In genomic region chr1:156617811-156618210, GRCm38 (mm10) we compare ENCODE assay signal across 17 mouse cellular contexts. TPM values are rescaled to one million over a fixed set of nuclear protein-coding genes. Genes with fewer than 3 reads are reported as not detected.
DNase-seq lines count a peak whose midpoint lies in the region; ATAC-seq and TF ChIP-seq lines count a peak whose summit lies in the region.
"Had no signal": no experiment of that assay in that cellular context is flagged by ENCODE, and none has a peak within 500 bp of the region (broad histone marks: within the 10 kb centered on the region; RNA-seq: fewer than 3 reads in every experiment).

No protein-coding gene starts in this region.

- no peak for TF ChIP-seq RAD21 in CH12.LX (IDR thresholded peaks at IDR 0.05; ENCODE audit: low read depth, low read length)

- WGBS in heart, embryonic 12.5 days: 63% methylated on average over 4 of the region's 4 CpGs
- 44% methylated on average over 4 of the region's 4 CpGs for WGBS in heart, embryonic 11.5 days (ENCODE audit: insufficient replicate concordance)
- 50% methylated on average over 4 of the region's 4 CpGs for WGBS in lung, embryonic 15.5 days
- 21% methylated on average over 4 of the region's 4 CpGs for WGBS in liver, embryonic 16.5 days (ENCODE audit: insufficient replicate concordance)

- H3K27me3 ChIP-seq in heart, embryonic 12.5 days (replicated peaks): no peaks in the 10 kb centered on the region
- no peaks in the 10 kb centered on the region for H3K27me3 ChIP-seq in heart, embryonic 11.5 days (ENCODE audit: control insufficient read depth, insufficient read depth, low read length)
- H3K27me3 ChIP-seq in lung, embryonic 15.5 days: no peaks in the 10 kb centered on the region
- H3K27me3 ChIP-seq in CH12.LX (replicated peaks): no peaks in the 10 kb centered on the region
- no peaks in the 10 kb centered on the region for H3K27me3 ChIP-seq in liver, embryonic 16.5 days (ENCODE audit: control insufficient read depth, insufficient read depth, low read depth, low read length)
- H3K27me3 ChIP-seq: hindbrain, embryonic 12.5 days; neural tube, embryonic 15.5 days had no signal

- no peak for DNase-seq in lung, postnatal 25 days (ENCODE audit: low spot score)
- DNase-seq in CH12.LX (ENCODE audit: extremely low read depth): no peak
- DNase-seq in left cerebral cortex, adult 8-10 months (ENCODE audit: low spot score in 2 of 2): no peak
- no peak for DNase-seq in urinary bladder, adult 2 months (ENCODE audit: low spot score)
- DNase-seq: cerebellum, adult 11-12 months; gastrocnemius, postnatal 25 days; kidney, adult 11 months; kidney, postnatal 36 days; lung, postnatal 36 days had no signal

- H3K36me3 ChIP-seq in heart, embryonic 12.5 days: peaks cover 4% of the 10 kb centered on the region
- no peaks in the 10 kb centered on the region for H3K36me3 ChIP-seq in heart, embryonic 11.5 days (ENCODE audit: control insufficient read depth, insufficient read depth, low read length)
- H3K36me3 ChIP-seq in lung, embryonic 15.5 days: peaks cover 4% of the 10 kb centered on the region; the same call in 1 of the 2 replicates
- peaks cover 3 to 15% of the 10 kb centered on the region in 2 experiments for H3K36me3 ChIP-seq in CH12.LX (replicated peaks in 1 of 2; ENCODE audit: control insufficient read depth in 1 of 2, insufficient read depth in 1 of 2, low read length in 1 of 2)
- no peaks in the 10 kb centered on the region for H3K36me3 ChIP-seq in liver, embryonic 16.5 days (ENCODE audit: control insufficient read depth, insufficient read depth)

- no peak for TF ChIP-seq POLR2A in CH12.LX (IDR thresholded peaks at IDR 0.05; ENCODE audit: low read depth, low read length)

- H3K27ac ChIP-seq in heart, embryonic 12.5 days (ENCODE audit: poor library complexity, severe bottlenecking): peak overlapping the region; percentile 78; the same call in 1 of the 2 replicates
- no peak overlapping the region for H3K27ac ChIP-seq in heart, embryonic 11.5 days (ENCODE audit: low read depth, low read length)
- no peak overlapping the region for H3K27ac ChIP-seq in lung, embryonic 15.5 days
- no peak overlapping the region for H3K27ac ChIP-seq in CH12.LX (ENCODE audit: insufficient read depth, low read depth)
- H3K27ac ChIP-seq in liver, embryonic 16.5 days (ENCODE audit: low read length): peak overlapping the region; percentile 25; the same call in 1 of the 2 replicates
- H3K27ac ChIP-seq: hindbrain, embryonic 12.5 days had no signal

- dilution Hi-C loops in CH12.LX (cut with MboI; ENCODE audit: extremely low pct_ligation_motif_present, extremely low pct_unique_long_range_greater_than_20kb, low sequenced_read_pairs): no loop called here

- no peak overlapping the region for H3K4me3 ChIP-seq in heart, embryonic 12.5 days
- no peak overlapping the region for H3K4me3 ChIP-seq in heart, embryonic 11.5 days (ENCODE audit: low read depth, low read length)
- H3K4me3 ChIP-seq in lung, embryonic 15.5 days: no peak overlapping the region
- peak overlapping the region; percentile 35 to 78 (median 54) for H3K4me3 ChIP-seq in CH12.LX (replicated peaks in 1 of 3; ENCODE audit: low read depth in 2 of 3, low read length in 2 of 3, poor library complexity in 1 of 3)
- no peak overlapping the region for H3K4me3 ChIP-seq in liver, embryonic 16.5 days (ENCODE audit: low read depth, low read length)
- H3K4me3 ChIP-seq: hindbrain, embryonic 12.5 days; neural tube, embryonic 15.5 days had no signal

- H3K4me1 ChIP-seq in heart, embryonic 12.5 days (replicated peaks): peaks cover 54% of the 10 kb centered on the region
- peaks cover 31% of the 10 kb centered on the region for H3K4me1 ChIP-seq in heart, embryonic 11.5 days (ENCODE audit: control insufficient read depth, insufficient read depth, low read length)
- H3K4me1 ChIP-seq in lung, embryonic 15.5 days: peaks cover 44% of the 10 kb centered on the region
- peaks cover 29 to 59% of the 10 kb centered on the region in 2 experiments for H3K4me1 ChIP-seq in CH12.LX (ENCODE audit: control insufficient read depth in 1 of 2, insufficient read depth in 2 of 2)
- peaks cover 33% of the 10 kb centered on the region for H3K4me1 ChIP-seq in liver, embryonic 16.5 days (ENCODE audit: control insufficient read depth, low read depth, low read length)

- peaks cover 54% of the 10 kb centered on the region for H3K79me2 ChIP-seq in CH12.LX (replicated peaks; ENCODE audit: control insufficient read depth, extremely low read depth, insufficient read depth, poor library complexity, severe bottlenecking)

- no peak for TF ChIP-seq EP300 in CH12.LX (IDR thresholded peaks at IDR 0.05; ENCODE audit: low read length)

- no peak for ATAC-seq in heart, embryonic 12.5 days (ENCODE audit: insufficient number of reproducible peaks, low FRiP score)
- ATAC-seq in heart, embryonic 11.5 days (replicated peaks; ENCODE audit: insufficient number of reproducible peaks, low FRiP score, low TSS enrichment): no peak
- no peak for ATAC-seq in lung, embryonic 15.5 days (ENCODE audit: borderline replicate concordance, extremely low read depth, low FRiP score, low TSS enrichment)
- ATAC-seq in liver, embryonic 16.5 days (ENCODE audit: low read depth): no peak
- ATAC-seq: activated CD4-positive, CD25-positive, alpha-beta regulatory T cell, adult 4 months had no signal

- in situ Hi-C loops in CH12.LX (cut with MboI; ENCODE audit: low pct_ligation_motif_present, low pct_unique_long_range_greater_than_20kb, low sequenced_read_pairs): no loop called here

- H3K4me2 ChIP-seq in heart, embryonic 12.5 days: peak overlapping the region; percentile 41
- H3K4me2 ChIP-seq in heart, embryonic 11.5 days: no peak overlapping the region; the same call in 1 of the 2 replicates
- peak overlapping the region; percentile 18; the same call in 1 of the 2 replicates for H3K4me2 ChIP-seq in lung, embryonic 15.5 days
- peak overlapping the region; percentile 80 for H3K4me2 ChIP-seq in CH12.LX (ENCODE audit: insufficient read depth, low read depth, poor library complexity, severe bottlenecking)
- 0 out of 2 replicates have a peak overlapping the region, but pooled peaks have one; percentile 51 for H3K4me2 ChIP-seq in liver, embryonic 16.5 days (ENCODE audit: low read depth, low read length)
- H3K4me2 ChIP-seq: hindbrain, embryonic 12.5 days had no signal

- TF ChIP-seq CTCF in CH12.LX (conservative IDR thresholded peaks at IDR 0.05 in 1 of 2, IDR thresholded peaks at IDR 0.05 in 1 of 2; ENCODE audit: low read depth in 2 of 2, low read length in 2 of 2): no peak

- no peak overlapping the region for H3K9ac ChIP-seq in heart, embryonic 12.5 days
- no peak overlapping the region for H3K9ac ChIP-seq in heart, embryonic 11.5 days (ENCODE audit: low read depth, low read length)
- H3K9ac ChIP-seq in lung, embryonic 15.5 days: no peak overlapping the region
- 0 out of 2 replicates have a peak overlapping the region, but pooled peaks have one; percentile 38 for H3K9ac ChIP-seq in CH12.LX (ENCODE audit: insufficient read depth, low read depth)
- H3K9ac ChIP-seq in liver, embryonic 16.5 days (ENCODE audit: low read depth, low read length): no peak overlapping the region
- H3K9ac ChIP-seq: hindbrain, embryonic 12.5 days; neural tube, embryonic 15.5 days had no signal

- H3K9me3 ChIP-seq in heart, embryonic 12.5 days (replicated peaks): no peaks in the 10 kb centered on the region
- H3K9me3 ChIP-seq in heart, embryonic 11.5 days (replicated peaks; ENCODE audit: control insufficient read depth, low read length): no peaks in the 10 kb centered on the region
- H3K9me3 ChIP-seq in lung, embryonic 15.5 days: no peaks in the 10 kb centered on the region
- H3K9me3 ChIP-seq in CH12.LX (replicated peaks; ENCODE audit: low read length): no peaks in the 10 kb centered on the region
- H3K9me3 ChIP-seq in liver, embryonic 16.5 days (replicated peaks; ENCODE audit: control insufficient read depth, low read length): no peaks in the 10 kb centered on the region
- H3K9me3 ChIP-seq: hindbrain, embryonic 12.5 days; neural tube, embryonic 15.5 days had no signal

TF ChIP-seq in CH12.LX, 34 proteins besides CTCF, POLR2A, EP300 and RAD21:
- TF ChIP-seq SIN3A (IDR thresholded peaks at IDR 0.05; ENCODE audit: low read length): 0 out of 2 replicates have a peak, but pooled peaks have one; percentile 12
- TF ChIP-seq ZKSCAN1 (IDR thresholded peaks at IDR 0.05; ENCODE audit: borderline replicate concordance, low read depth, low read length): no peak

RNA-seq across cellular contexts. Expression of gene Tor3a, which starts 56.3 kb away (rescaled TPM):
- 4.5 and 5.4 TPM in 2 replicates for polyA plus RNA-seq in heart, embryonic 12.5 days (2016; fragmentation: Nextera tagmentation; extraction: Ambion mirVana)
- polyA plus RNA-seq in heart, embryonic 11.5 days (2014; fragmentation: Nextera tagmentation; extraction: Ambion mirVana): 4.5 and 5.5 TPM in 2 replicates
- polyA plus RNA-seq in lung, embryonic 15.5 days (2015; fragmentation: Nextera tagmentation; extraction: Ambion mirVana): 12.1 and 12.3 TPM in 2 replicates
- total RNA-seq in CH12.LX (2012; rRNA removed): 37.2 and 37.6 TPM in 2 replicates
- total RNA-seq in CH12.LX (2014; rRNA removed): 50.5 and 53.8 TPM in 2 replicates
- polyA plus RNA-seq in CH12.LX (2012; ENCODE audit: insufficient read length, low read depth): 85.7 and 88.6 TPM in 2 replicates
- 3.7 and 3.9 TPM in 2 replicates for polyA plus RNA-seq in liver, embryonic 16.5 days (2015; fragmentation: Nextera tagmentation; extraction: Ambion mirVana)
- 1 to 10 TPM; 5.8 to 8.1 (median 7.8) TPM for total RNA-seq in left cerebral cortex, adult 8-10 months (2022)
- 21.3 and 24.3 TPM in 2 replicates for polyA plus RNA-seq in urinary bladder, adult 2 months (2012; rRNA removed)
- polyA plus RNA-seq: erythroblast, embryonic 14.5 days had no signal

RNA-seq across cellular contexts. Expression of gene Abl2, which starts 59.2 kb away (rescaled TPM):
- polyA plus RNA-seq in heart, embryonic 12.5 days (2016; fragmentation: Nextera tagmentation; extraction: Ambion mirVana): 4.1 and 5.0 TPM in 2 replicates
- polyA plus RNA-seq in heart, embryonic 11.5 days (2014; fragmentation: Nextera tagmentation; extraction: Ambion mirVana): 3.5 and 5.2 TPM in 2 replicates
- polyA plus RNA-seq in lung, embryonic 15.5 days (2015; fragmentation: Nextera tagmentation; extraction: Ambion mirVana): 3.2 and 3.9 TPM in 2 replicates
- total RNA-seq in CH12.LX (2012; rRNA removed) (15.5 and 18.8 TPM in 2 replicates), CH12.LX (2014; rRNA removed) (9.8 and 10.0 TPM in 2 replicates)
- 18.4 and 19.8 TPM in 2 replicates for polyA plus RNA-seq in CH12.LX (2012; ENCODE audit: insufficient read length, low read depth)
- 0.79 and 0.87 TPM in 2 replicates for polyA plus RNA-seq in liver, embryonic 16.5 days (2015; fragmentation: Nextera tagmentation; extraction: Ambion mirVana)
- total RNA-seq in left cerebral cortex, adult 8-10 months (2022): 10 to 100 TPM; 58.0 to 62.1 (median 60.6) TPM
- polyA plus RNA-seq in urinary bladder, adult 2 months (2012; rRNA removed): 7.0 and 9.0 TPM in 2 replicates

Comparison
In these comparisons a context has a peak if more than half of its experiments do, and no peak if none do; other contexts are left out.
1. H3K27ac ChIP-seq: peak in heart, embryonic 12.5 days (single experiment) and liver, embryonic 16.5 days (single experiment); none in heart, embryonic 11.5 days (single experiment), lung, embryonic 15.5 days (single experiment) and CH12.LX (single experiment).
2. H3K4me3 ChIP-seq: peak in CH12.LX (3 of 3); none in heart, embryonic 12.5 days (single experiment), heart, embryonic 11.5 days (single experiment), lung, embryonic 15.5 days (single experiment) and liver, embryonic 16.5 days (single experiment).